Mouse (Mus musculus) C2C12 (cell line): ENCODE data around the gene Mycl. TPM values are rescaled to one million over a fixed set of nuclear protein-coding genes. Genes with fewer than 3 reads are reported as not detected.

ENCODE experiments used
- H3K27me3 ChIP-seq: one replicate; pipeline ENCODE4 v1.6.1; 2011; ENCODE audit not compliant: control insufficient read depth, insufficient read depth, insufficient read length
- H3K36me3 ChIP-seq: one replicate; pipeline ENCODE4 v1.6.1; 2011; ENCODE audit not compliant: control insufficient read depth, insufficient read depth
- H3K4me3 ChIP-seq: one replicate; pipeline ENCODE4 v1.5.1; 2011; ENCODE audit warnings: mild to moderate bottlenecking, control low read depth; ENCODE audit not compliant: poor library complexity, insufficient read depth, severe bottlenecking
- H3K79me2 ChIP-seq: one replicate; pipeline ENCODE4 v1.6.1; 2011; ENCODE audit not compliant: control insufficient read depth, insufficient read depth
- H3K79me3 ChIP-seq: one replicate; pipeline ENCODE4 v1.6.1; 2011; ENCODE audit warnings: low read depth, control low read depth
- H3ac ChIP-seq: one replicate; pipeline ENCODE3; 2011; ENCODE audit warnings: low read depth; ENCODE audit not compliant: control insufficient read depth, insufficient read length
- CEBPB ChIP-seq: IDR thresholded peaks from one replicate; pipeline ENCODE4 v1.6.1; 2011; ENCODE audit warnings: low read depth, mild to moderate bottlenecking, control low read depth, moderate library complexity
- CTCF ChIP-seq: IDR thresholded peaks from one replicate; pipeline ENCODE4 v1.5.1; 2011; ENCODE audit not compliant: control insufficient read depth, insufficient read depth, insufficient read length
- FOSL1 ChIP-seq: IDR thresholded peaks from one replicate; pipeline ENCODE4 v1.8.0; 2011; ENCODE audit warnings: mild to moderate bottlenecking, low read length; ENCODE audit not compliant: poor library complexity, insufficient read depth, severe bottlenecking
- MAX ChIP-seq: IDR thresholded peaks from one replicate; pipeline ENCODE4 v1.6.1; 2011; ENCODE audit warnings: mild to moderate bottlenecking, control low read depth
- MYOD1 ChIP-seq: IDR thresholded peaks from one replicate; pipeline ENCODE4 v1.6.1; 2011; ENCODE audit warnings: low read depth; ENCODE audit not compliant: control insufficient read depth, insufficient read length
- MYOG ChIP-seq: IDR thresholded peaks from one replicate; pipeline ENCODE4 v1.6.1; 2011; ENCODE audit not compliant: control insufficient read depth, insufficient read length; ENCODE audit errors: extremely low read depth
- USF1 ChIP-seq: IDR thresholded peaks from one replicate; pipeline ENCODE4 v1.6.1; 2011; ENCODE audit warnings: low read depth, mild to moderate bottlenecking, control low read depth, moderate library complexity
- polyA plus RNA-seq: library from polyadenylated mRNA; unstranded; fragments of >200 nt; fragmentation: generic; extraction: Trizol; gene quantifications from one replicate; pipeline ENCODE4 v1.2.1, GENCODE M21; 2012; ENCODE audit warnings: missing spikeins

Mycl gene
- polyA plus RNA-seq, 1 experiment, result 11.5 TPM

GRCm38 (mm10) chr4:123034841-123035240 lies 39.4 kb downstream of the Mycl start:
- peaks cover 46% of the 10 kb centered on the region for H3K36me3 ChIP-seq
- no peaks in the 10 kb centered on the region for H3K27me3 ChIP-seq
- no peak overlapping the region for H3ac ChIP-seq
- H3K79me2 ChIP-seq, result peaks cover 96% of the 10 kb centered on the region
- no peak for TF ChIP-seq MAX
- TF ChIP-seq USF1, result no peak
- TF ChIP-seq MYOG, result no peak
- no peak for TF ChIP-seq FOSL1
- TF ChIP-seq CTCF, result no peak
- no peak for TF ChIP-seq CEBPB
- TF ChIP-seq MYOD1, result peak; percentile 76
- no peak overlapping the region for H3K4me3 ChIP-seq
- H3K79me3 ChIP-seq, result peaks cover 69% of the 10 kb centered on the region

- TF ChIP-seq MYOD1 (peak; percentile 93), USF1 (no peak)
- no peak overlapping the region for H3K4me3 ChIP-seq
- H3K27me3 ChIP-seq, result no peaks in the 10 kb centered on the region
- no peak overlapping the region for H3ac ChIP-seq
- H3K79me3 ChIP-seq, result peaks cover 64% of the 10 kb centered on the region
- H3K79me2 ChIP-seq, result peaks cover 88% of the 10 kb centered on the region
- H3K36me3 ChIP-seq, result peaks cover 49% of the 10 kb centered on the region
Observed at GRCm38 (mm10) chr4:123035636-123036035, 40.2 kb downstream of the Mycl start.

GRCm38 (mm10) chr4:123036710-123037109 lies 41.3 kb downstream of the Mycl start:
- peaks cover 57% of the 10 kb centered on the region for H3K79me3 ChIP-seq
- H3K36me3 ChIP-seq, result peaks cover 46% of the 10 kb centered on the region
- TF ChIP-seq CTCF (no peak), CEBPB (no peak), MYOD1 (no peak), MAX (no peak), MYOG (no peak), USF1 (no peak), FOSL1 (no peak)

GRCm38 (mm10) chr4:123041131-123041530 lies 45.7 kb downstream of the Mycl start:
- Histone ChIP-seq H3ac (no peak overlapping the region), H3K36me3 (peaks cover 56% of the 10 kb centered on the region), H3K79me2 (peaks cover 38% of the 10 kb centered on the region), H3K27me3 (no peaks in the 10 kb centered on the region), H3K79me3 (peaks cover 32% of the 10 kb centered on the region), H3K4me3 (no peak overlapping the region)
- TF ChIP-seq FOSL1, result no peak
- no peak for TF ChIP-seq USF1
- TF ChIP-seq MAX, result no peak
- TF ChIP-seq MYOG, result no peak
- TF ChIP-seq CTCF, result no peak
- TF ChIP-seq MYOD1, result no peak
- no peak for TF ChIP-seq CEBPB

More at GRCm38 (mm10) chr4:123036710-123037109, 41.3 kb downstream of the Mycl start:
- no peak overlapping the region for H3ac ChIP-seq
- H3K4me3 ChIP-seq, result no peak overlapping the region
- H3K79me2 ChIP-seq, result peaks cover 78% of the 10 kb centered on the region
- H3K27me3 ChIP-seq, result no peaks in the 10 kb centered on the region

DNA sequence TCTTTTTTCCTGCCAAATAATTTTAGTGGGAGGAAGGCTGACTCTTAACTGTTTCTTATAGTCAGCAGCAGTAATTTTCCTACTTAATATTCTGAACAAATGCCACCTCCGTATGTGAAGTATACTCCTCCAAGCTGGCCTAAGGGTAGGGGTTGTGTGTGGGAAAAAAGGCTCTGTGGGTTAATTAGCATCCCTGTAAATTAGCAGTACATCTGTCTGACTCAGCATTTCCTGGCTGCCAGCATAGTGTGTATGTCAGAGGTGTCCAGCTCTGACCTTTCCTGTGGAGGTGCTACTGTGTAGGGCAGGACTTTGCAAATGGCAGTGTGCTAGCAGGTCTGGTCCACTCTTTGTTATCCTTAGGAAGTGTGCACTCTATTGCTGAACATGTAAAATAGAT lies 48.4 kb downstream of the Mycl start:
- no peak for TF ChIP-seq USF1
- TF ChIP-seq CTCF, result no peak
- no peak for TF ChIP-seq CEBPB
- no peak for TF ChIP-seq MYOD1
- no peak for TF ChIP-seq FOSL1
- TF ChIP-seq MYOG, result no peak
- TF ChIP-seq MAX, result no peak
- H3K79me2 ChIP-seq, result peaks cover 13% of the 10 kb centered on the region
- no peak overlapping the region for H3K4me3 ChIP-seq
- peaks cover 12% of the 10 kb centered on the region for H3K79me3 ChIP-seq
- no peak overlapping the region for H3ac ChIP-seq
- H3K27me3 ChIP-seq, result no peaks in the 10 kb centered on the region
- H3K36me3 ChIP-seq, result peaks cover 69% of the 10 kb centered on the region

GRCm38 (mm10) chr4:123044842-123045241 lies 49.4 kb downstream of the Mycl start:
- H3K79me3 ChIP-seq, result peaks cover 6% of the 10 kb centered on the region
- H3ac ChIP-seq, result no peak overlapping the region
- TF ChIP-seq CEBPB, result no peak
- TF ChIP-seq MYOG, result no peak
- TF ChIP-seq USF1, result no peak
- no peak for TF ChIP-seq MAX
- TF ChIP-seq FOSL1, result no peak
- TF ChIP-seq CTCF, result no peak
- no peak for TF ChIP-seq MYOD1
- H3K4me3 ChIP-seq, result no peak overlapping the region
- peaks cover 62% of the 10 kb centered on the region for H3K36me3 ChIP-seq
- H3K27me3 ChIP-seq, result no peaks in the 10 kb centered on the region
- H3K79me2 ChIP-seq, result peaks cover 5% of the 10 kb centered on the region
